ENCODE assay signal across 25 mouse cellular contexts in the genomic region with DNA sequence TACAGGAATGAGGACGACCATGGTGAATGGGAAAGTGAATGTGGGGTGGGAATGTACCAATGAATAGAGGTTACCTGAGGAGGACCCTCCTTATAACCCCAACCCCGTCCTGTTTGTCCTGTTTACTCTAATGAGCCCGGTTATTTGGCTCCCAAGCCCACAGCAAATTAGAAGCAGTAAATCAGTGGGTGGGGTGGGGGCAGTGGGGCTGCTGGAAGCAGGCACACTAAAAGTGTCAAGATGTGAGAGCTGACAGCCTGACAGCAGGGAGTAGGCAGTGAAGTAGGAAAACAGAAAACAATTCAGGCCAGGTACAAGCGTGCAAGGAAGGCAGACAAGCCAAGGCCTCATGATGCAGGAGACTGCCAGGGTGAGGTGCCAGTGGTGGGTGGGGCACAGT.
DNase-seq lines count a peak whose midpoint lies in the region; ATAC-seq lines count a peak whose summit lies in the region.
"Had no signal": no experiment of that assay in that cellular context is flagged by ENCODE, and none has a peak within 500 bp of the region (broad histone marks: within the 10 kb centered on the region; RNA-seq: fewer than 3 reads in every experiment).

No protein-coding gene starts in this region.

- no peak overlapping the region for H3K4me3 ChIP-seq in kidney, embryonic 14.5 days (ENCODE audit: low read length)
- no peak overlapping the region for H3K4me3 ChIP-seq in midbrain, embryonic 11.5 days (ENCODE audit: low read depth, low read length)
- H3K4me3 ChIP-seq in midbrain, embryonic 15.5 days: no peak overlapping the region
- H3K4me3 ChIP-seq in limb, embryonic 11.5 days (ENCODE audit: low read depth, low read length): no peak overlapping the region
- H3K4me3 ChIP-seq: embryonic facial prominence, embryonic 10.5 days; embryonic facial prominence, embryonic 12.5 days; forebrain, embryonic 13.5 days; forebrain, embryonic 15.5 days had no signal

- peaks cover 5% of the 10 kb centered on the region; the same call in 1 of the 2 replicates for H3K27me3 ChIP-seq in kidney, embryonic 14.5 days (ENCODE audit: control insufficient read depth, insufficient read depth, low read length)
- H3K27me3 ChIP-seq in midbrain, embryonic 11.5 days (ENCODE audit: control insufficient read depth, insufficient read depth, low read length): peaks cover 23% of the 10 kb centered on the region
- H3K27me3 ChIP-seq in midbrain, embryonic 15.5 days (replicated peaks): peaks cover 26% of the 10 kb centered on the region
- H3K27me3 ChIP-seq in limb, embryonic 11.5 days (ENCODE audit: control insufficient read depth, insufficient read depth, low read length): peaks cover 6% of the 10 kb centered on the region; the same call in 1 of the 2 replicates
- H3K27me3 ChIP-seq: CH12.LX; forebrain, embryonic 15.5 days; Patski had no signal

- no peaks in the 10 kb centered on the region for H3K9me3 ChIP-seq in kidney, embryonic 14.5 days (ENCODE audit: control insufficient read depth, low read length)
- no peaks in the 10 kb centered on the region for H3K9me3 ChIP-seq in midbrain, embryonic 11.5 days (ENCODE audit: control insufficient read depth, low read length)
- no peaks in the 10 kb centered on the region for H3K9me3 ChIP-seq in midbrain, embryonic 15.5 days
- no peaks in the 10 kb centered on the region for H3K9me3 ChIP-seq in limb, embryonic 11.5 days (ENCODE audit: control insufficient read depth, low read length)
- H3K9me3 ChIP-seq: embryonic facial prominence, embryonic 10.5 days; embryonic facial prominence, embryonic 12.5 days; forebrain, embryonic 13.5 days; forebrain, embryonic 15.5 days; G1E had no signal

- H3K4me1 ChIP-seq in kidney, embryonic 14.5 days (ENCODE audit: control insufficient read depth, insufficient read depth, low read length): 0 out of 2 replicates have a peak, but pooled peaks cover 6% of the 10 kb centered on the region
- H3K4me1 ChIP-seq in midbrain, embryonic 11.5 days (ENCODE audit: control insufficient read depth, insufficient read depth, low read length): 0 out of 2 replicates have a peak, but pooled peaks cover 3% of the 10 kb centered on the region
- peaks cover 3% of the 10 kb centered on the region; the same call in 1 of the 2 replicates for H3K4me1 ChIP-seq in midbrain, embryonic 15.5 days
- peaks cover 11% of the 10 kb centered on the region for H3K4me1 ChIP-seq in limb, embryonic 11.5 days (ENCODE audit: control insufficient read depth, insufficient read depth, low read length)
- H3K4me1 ChIP-seq: embryonic facial prominence, embryonic 12.5 days had no signal

- 38% methylated on average over 4 of the region's 4 CpGs for WGBS in kidney, embryonic 14.5 days
- WGBS in midbrain, embryonic 11.5 days: 71% methylated on average over 4 of the region's 4 CpGs
- 61% methylated on average over 4 of the region's 4 CpGs for WGBS in midbrain, embryonic 15.5 days
- 27% methylated on average over 4 of the region's 4 CpGs for WGBS in limb, embryonic 11.5 days

- ATAC-seq in kidney, embryonic 14.5 days (ENCODE audit: low FRiP score, low TSS enrichment): peak; percentile 20
- ATAC-seq in midbrain, embryonic 11.5 days (ENCODE audit: low FRiP score): no peak
- ATAC-seq in midbrain, embryonic 15.5 days (replicated peaks): no peak
- peak; percentile 41; the same call in 1 of the 2 replicates for ATAC-seq in limb, embryonic 11.5 days (ENCODE audit: insufficient number of reproducible peaks, low FRiP score, low TSS enrichment, low read depth)
- ATAC-seq: activated CD4-positive, CD25-positive, alpha-beta regulatory T cell, adult 4 months; CD4-positive, CD25-positive, alpha-beta regulatory T cell, adult 4 months; forebrain, embryonic 13.5 days; forebrain, embryonic 15.5 days; Patski had no signal

- no peak overlapping the region for H3K27ac ChIP-seq in kidney, embryonic 14.5 days (ENCODE audit: low read depth, low read length)
- H3K27ac ChIP-seq in midbrain, embryonic 11.5 days (ENCODE audit: low read depth, low read length): no peak overlapping the region
- H3K27ac ChIP-seq in midbrain, embryonic 15.5 days: no peak overlapping the region
- H3K27ac ChIP-seq in limb, embryonic 11.5 days (replicated peaks; ENCODE audit: low read depth, low read length): peak overlapping the region; percentile 62; the same call in 1 of the 2 replicates
- H3K27ac ChIP-seq: embryonic facial prominence, embryonic 10.5 days; embryonic facial prominence, embryonic 12.5 days; forebrain, embryonic 13.5 days; forebrain, embryonic 15.5 days had no signal

- no peak overlapping the region for H3K9ac ChIP-seq in kidney, embryonic 14.5 days (ENCODE audit: low read depth, low read length)
- no peak overlapping the region for H3K9ac ChIP-seq in midbrain, embryonic 11.5 days (ENCODE audit: low read length)
- H3K9ac ChIP-seq in midbrain, embryonic 15.5 days: no peak overlapping the region
- H3K9ac ChIP-seq in limb, embryonic 11.5 days (ENCODE audit: low read length): no peak overlapping the region
- H3K9ac ChIP-seq: embryonic facial prominence, embryonic 12.5 days; forebrain, embryonic 13.5 days; forebrain, embryonic 15.5 days had no signal

- no peak overlapping the region for H3K4me2 ChIP-seq in kidney, embryonic 14.5 days (replicated peaks; ENCODE audit: low read depth, low read length)
- no peak overlapping the region for H3K4me2 ChIP-seq in midbrain, embryonic 11.5 days
- H3K4me2 ChIP-seq in midbrain, embryonic 15.5 days: no peak overlapping the region
- no peak overlapping the region for H3K4me2 ChIP-seq in limb, embryonic 11.5 days (ENCODE audit: low read depth, severe bottlenecking)
- H3K4me2 ChIP-seq: embryonic facial prominence, embryonic 12.5 days; forebrain, embryonic 13.5 days; forebrain, embryonic 15.5 days had no signal

- DNase-seq in kidney, adult 8-10 months: no peak
- peak; percentile 10 for DNase-seq in midbrain, embryonic 11.5 days (ENCODE audit: low spot score, missing footprints)
- peak; percentile 58 for DNase-seq in limb, embryonic 11.5 days (ENCODE audit: low spot score)
- no peak for DNase-seq in spleen, adult 12 weeks (ENCODE audit: low spot score)
- no peak for DNase-seq in cerebellum, adult 11-12 months
- DNase-seq: adrenal gland, adult 2 months; adrenal gland, postnatal 10 days; adrenal gland, postnatal 25 days; B cell, adult 2 months; cerebellum, adult 11 months; cerebellum, adult 2 months; cerebellum, adult 9-10 months; cerebellum, postnatal 10 days; cerebellum, postnatal 25 days had no signal

- no peaks in the 10 kb centered on the region for H3K36me3 ChIP-seq in kidney, embryonic 14.5 days (ENCODE audit: control insufficient read depth, insufficient read depth, low read length)
- no peaks in the 10 kb centered on the region for H3K36me3 ChIP-seq in midbrain, embryonic 11.5 days (ENCODE audit: control insufficient read depth, insufficient read depth, low read length)
- no peaks in the 10 kb centered on the region for H3K36me3 ChIP-seq in midbrain, embryonic 15.5 days (replicated peaks)
- no peaks in the 10 kb centered on the region for H3K36me3 ChIP-seq in limb, embryonic 11.5 days (ENCODE audit: control insufficient read depth, insufficient read depth, low read length)
- H3K36me3 ChIP-seq: embryonic facial prominence, embryonic 10.5 days; embryonic facial prominence, embryonic 12.5 days; forebrain, embryonic 15.5 days; G1E had no signal

Comparison
In these comparisons a context has a peak if more than half of its experiments do, and no peak if none do; other contexts are left out.
1. ATAC-seq: peak in kidney, embryonic 14.5 days (single experiment) and limb, embryonic 11.5 days (single experiment); none in midbrain, embryonic 11.5 days (single experiment) and midbrain, embryonic 15.5 days (single experiment).
2. DNase-seq: peak in midbrain, embryonic 11.5 days (single experiment) and limb, embryonic 11.5 days (single experiment); none in kidney, adult 8-10 months (0 of 2), spleen, adult 12 weeks (single experiment) and cerebellum, adult 11-12 months (single experiment).